Mouse (Mus musculus) kidney, postnatal 25 days (tissue): ENCODE results near the gene Eif3k.

Experiments
- DNase-seq, 2 experiments: peaks; one replicate each; pipeline ENCODE4 v3.0.0; 2021; ENCODE audit warnings: mixed read lengths in 2 of 2

The Eif3k gene

GRCm38 (mm10) chr7:28981651-28982273, at the start of gene Eif3k, which contains the start of gene Map4k1:
TSS of gene Eif3k (minus strand) at chr7:28981864.
TSS of gene Map4k1 (plus strand) at chr7:28982050.
- DNase-seq, result peak; percentile 98 to 99

DNA sequence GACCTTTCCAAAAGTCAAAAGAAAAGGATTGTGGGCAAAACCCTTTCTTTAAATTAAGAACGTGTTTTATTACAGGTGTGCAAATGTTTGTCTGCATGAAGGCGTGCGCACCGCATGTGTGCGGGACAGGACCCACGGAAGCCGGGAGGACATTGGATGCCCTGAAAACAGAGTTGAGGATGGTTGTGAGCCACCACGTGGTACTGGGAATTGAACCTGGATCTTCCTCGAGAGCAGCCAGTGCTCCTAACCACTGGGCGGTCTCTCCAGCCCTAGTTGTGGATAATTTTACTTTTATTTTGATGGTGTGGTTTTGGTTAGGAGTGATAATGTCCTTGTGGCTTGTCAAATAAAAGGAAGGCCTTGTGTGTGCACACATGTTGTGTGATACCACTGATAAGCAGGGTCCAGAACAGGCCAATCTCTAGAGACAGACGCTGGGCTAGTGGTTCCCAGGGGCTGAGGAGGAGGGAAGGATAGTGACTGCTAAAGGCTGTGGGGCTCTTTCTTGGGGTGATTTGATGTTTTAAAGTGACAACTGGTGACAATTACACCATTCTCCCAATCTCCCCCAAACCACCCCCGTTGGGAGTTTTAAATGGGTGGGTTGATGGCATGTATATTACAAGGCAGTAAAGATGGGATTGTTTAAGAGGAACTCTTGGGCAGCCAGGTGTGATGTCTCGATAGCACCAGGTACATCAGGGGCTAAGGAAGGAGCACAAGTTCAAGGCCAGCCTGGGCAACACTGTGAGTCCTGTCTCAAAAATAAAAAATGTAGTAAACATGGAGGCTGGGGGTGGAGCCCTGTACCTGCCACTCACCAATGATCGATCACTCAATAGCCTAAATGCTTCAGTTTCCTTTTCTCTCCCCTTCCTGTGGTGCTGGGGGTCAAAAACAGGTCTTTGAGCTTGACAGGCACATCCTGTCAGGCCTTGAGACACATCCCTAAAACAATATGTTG, 48.3 kb upstream of the Eif3k start:
- no peak for DNase-seq

DNA sequence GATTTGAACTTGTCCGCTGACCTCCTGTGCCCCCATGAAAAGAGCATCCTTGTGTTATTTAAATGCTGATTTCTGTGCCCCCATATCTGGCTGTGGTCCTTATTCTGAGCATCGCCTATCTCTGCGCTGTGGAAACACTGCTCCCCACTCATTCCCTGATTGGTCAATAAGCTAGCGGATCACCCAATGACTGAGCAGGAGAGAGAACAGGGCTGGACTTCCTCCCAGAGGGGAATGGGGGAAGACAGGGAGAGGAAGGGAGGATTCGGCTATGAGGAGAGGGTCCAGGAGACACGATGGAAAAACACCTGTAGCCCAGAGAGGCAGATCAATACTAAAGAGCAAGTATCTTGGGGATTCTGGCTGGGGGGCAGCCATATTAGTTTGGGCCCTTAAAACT, 47.1 kb upstream of the Eif3k start:
- no peak for DNase-seq

DNA sequence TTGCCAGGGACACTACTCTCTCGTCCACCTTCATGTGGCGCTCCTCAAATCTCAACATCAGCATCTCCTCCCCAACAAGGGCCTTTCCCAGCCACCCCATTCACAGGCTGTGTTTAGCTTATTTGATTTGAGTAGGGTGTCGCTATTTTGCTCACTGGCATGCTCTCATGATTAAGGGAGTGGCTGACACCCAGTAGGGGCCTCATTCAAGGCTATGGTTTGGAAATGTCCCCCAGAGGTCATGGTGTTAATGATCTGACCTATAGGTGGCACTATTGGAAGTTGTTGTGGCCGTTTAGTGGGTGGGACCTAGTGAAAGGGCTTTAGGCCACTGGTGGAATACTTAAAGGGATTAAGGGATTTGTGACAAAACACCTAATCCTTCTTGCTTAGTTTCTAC, 45.1 kb upstream of the Eif3k start:
- DNase-seq, result no peak

DNA sequence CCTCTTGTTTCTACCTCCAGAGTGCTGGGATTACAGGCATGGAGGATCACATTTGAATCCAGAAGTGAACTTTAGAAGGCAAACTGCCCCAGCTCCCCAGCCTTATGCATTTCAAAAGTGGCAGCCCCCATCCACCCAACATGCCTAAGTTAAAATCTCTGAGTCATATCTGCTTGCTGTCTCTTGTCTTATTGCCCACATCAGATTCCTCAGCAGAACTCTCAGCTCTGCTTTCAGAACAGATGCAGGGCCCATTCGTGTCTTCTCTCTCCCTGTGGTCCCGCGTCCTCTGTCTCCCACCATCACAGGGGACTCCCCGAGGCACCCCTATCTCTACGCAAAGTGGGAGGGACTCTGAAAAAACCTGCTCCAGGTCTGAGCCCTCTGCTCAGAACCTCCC, 44.5 kb upstream of the Eif3k start:
- no peak for DNase-seq

DNA sequence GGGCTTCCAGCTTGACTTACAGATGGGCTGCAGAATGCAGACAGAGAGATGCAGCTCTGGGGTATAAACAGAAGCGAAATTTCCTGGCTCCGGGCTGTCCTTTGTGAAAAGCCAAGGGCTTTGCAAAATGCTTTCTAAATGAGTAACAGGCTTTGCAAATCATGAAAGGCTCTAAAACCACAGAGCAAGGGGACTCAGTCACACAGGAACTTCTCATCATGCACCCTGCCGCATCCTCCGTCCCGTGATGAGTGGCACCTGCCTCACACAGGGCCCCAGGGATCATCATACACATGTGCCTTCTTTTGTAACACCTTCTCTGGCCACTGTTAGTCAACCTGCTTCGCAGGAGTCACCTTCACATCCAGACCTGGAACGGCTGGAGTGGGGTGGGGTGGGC, 43.9 kb upstream of the Eif3k start:
- no peak for DNase-seq

- no peak for DNase-seq
Measured at GRCm38 (mm10) chr7:29023514-29023913, 41.9 kb upstream of the Eif3k start.

DNA sequence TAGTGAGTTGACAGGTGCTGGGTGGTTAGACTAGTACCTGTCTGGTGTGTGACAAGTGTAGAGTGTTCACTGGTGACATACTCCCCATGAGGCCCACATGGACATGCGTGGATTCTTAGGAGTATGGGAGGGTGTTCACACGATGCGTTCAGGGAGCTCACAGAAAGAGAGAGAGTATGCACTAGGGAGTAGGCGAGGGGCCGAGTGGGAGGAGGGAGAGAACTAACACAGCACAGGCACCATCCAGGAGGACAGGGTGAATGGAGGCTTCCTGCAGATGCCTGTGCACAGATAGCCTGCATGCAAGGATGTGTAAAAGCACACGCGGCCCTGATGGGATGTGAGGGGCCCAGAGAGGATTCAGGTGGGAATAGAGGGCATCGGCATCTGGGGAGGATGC, 40.8 kb upstream of the Eif3k start:
- DNase-seq, result no peak

GRCm38 (mm10) chr7:29019447-29020220, 38.0 kb upstream of the Eif3k start:
- DNase-seq, result no peak

- no peak for DNase-seq
Measured at GRCm38 (mm10) chr7:29017222-29017621, 35.6 kb upstream of the Eif3k start.

GRCm38 (mm10) chr7:29016440-29016839, 34.8 kb upstream of the Eif3k start:
- DNase-seq, result no peak

GRCm38 (mm10) chr7:29014984-29015383, 33.3 kb upstream of the Eif3k start:
- DNase-seq, result no peak

- no peak for DNase-seq
Measured at GRCm38 (mm10) chr7:29008714-29009113, 27.1 kb upstream of the Eif3k start.

- DNase-seq, result no peak
Measured at GRCm38 (mm10) chr7:29008171-29008570, 26.5 kb upstream of the Eif3k start.

DNA sequence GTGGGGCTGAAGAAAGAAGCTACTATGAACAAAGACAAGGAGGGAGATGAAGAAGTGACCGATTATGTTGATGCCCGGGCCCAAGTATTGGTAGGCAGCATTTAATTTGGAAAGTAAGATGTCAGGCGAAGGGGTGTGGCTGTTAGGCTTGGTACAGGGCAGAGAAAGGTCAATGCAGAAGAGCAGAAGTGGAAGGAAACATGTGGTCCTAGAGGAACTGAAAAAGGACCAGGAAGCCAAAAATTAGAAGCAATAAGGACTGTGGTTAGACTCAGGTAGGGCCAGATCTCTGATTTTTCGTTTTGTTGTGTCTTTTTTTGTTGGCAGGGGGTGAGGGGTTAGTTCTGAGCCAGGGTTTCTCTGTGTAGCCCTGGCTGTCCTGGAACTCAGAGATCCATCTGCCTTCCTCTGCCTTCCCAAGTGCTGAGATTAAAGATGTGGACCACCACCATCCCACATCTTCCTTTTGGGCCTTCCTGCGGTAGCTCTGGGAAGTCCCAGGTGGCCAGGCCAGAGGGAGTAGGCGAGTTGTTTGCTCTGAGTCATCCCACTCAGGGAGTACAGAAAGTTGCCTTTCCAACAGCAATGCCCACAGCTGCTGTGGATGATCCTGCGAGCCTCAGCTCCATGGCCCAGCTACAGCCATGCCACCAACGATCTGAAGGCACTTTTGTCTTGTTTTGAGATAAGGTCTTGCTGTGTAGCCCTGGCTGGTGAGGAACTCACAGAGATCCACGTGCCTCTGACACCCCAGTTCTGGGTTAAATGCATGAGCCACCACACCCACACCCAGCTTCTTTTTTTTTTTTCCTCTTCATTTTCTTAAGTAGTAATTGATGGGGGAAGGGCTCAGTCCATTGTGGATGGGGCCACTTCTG, 25.8 kb upstream of the Eif3k start:
- DNase-seq, result no peak

- peak; percentile 67 for DNase-seq
Measured at GRCm38 (mm10) chr7:29000651-29001605, 19.3 kb upstream of the Eif3k start.

- no peak for DNase-seq
Measured at GRCm38 (mm10) chr7:28993402-28993801, 11.7 kb upstream of the Eif3k start.

GRCm38 (mm10) chr7:28992997-28993396, 11.3 kb upstream of the Eif3k start:
- no peak for DNase-seq

GRCm38 (mm10) chr7:28991616-28992015, 10.0 kb upstream of the Eif3k start:
- no peak for DNase-seq

DNA sequence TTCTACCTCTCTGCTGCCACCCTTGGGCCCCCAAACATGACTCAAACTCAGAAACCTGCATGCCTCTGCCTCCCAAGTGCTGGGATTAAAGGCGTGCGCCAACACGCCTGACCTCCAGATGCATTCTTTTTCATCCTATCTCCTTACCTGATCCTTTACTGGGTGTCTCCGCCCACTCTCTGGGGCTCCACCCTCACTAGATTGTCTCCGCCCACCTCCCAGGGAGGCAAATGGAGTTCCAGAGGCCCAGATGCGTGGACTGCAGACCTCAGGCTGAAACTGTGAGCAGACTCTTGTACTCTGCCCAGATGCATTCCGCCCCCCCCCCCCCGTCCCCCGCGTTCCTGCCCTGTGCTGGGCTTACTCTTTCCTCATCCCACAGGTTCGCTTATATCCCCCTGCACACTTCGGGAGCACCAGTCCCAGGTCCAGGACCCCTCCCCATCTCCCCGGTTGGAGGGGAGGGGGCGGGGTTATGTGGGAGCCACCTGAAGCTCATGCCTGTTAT, 9.2 kb upstream of the Eif3k start:
- no peak for DNase-seq

- no peak for DNase-seq
Measured at GRCm38 (mm10) chr7:28985207-28985606, 3.5 kb upstream of the Eif3k start.
